Mouse (Mus musculus) embryonic facial prominence, embryonic 10.5 days (tissue): ENCODE data around the gene Ltb4r1. TPM values are rescaled to one million over a fixed set of nuclear protein-coding genes. Genes with fewer than 3 reads are reported as not detected.

Experiments used
- DNase-seq: peaks from one replicate; pipeline ENCODE4 v3.0.0-alpha.2; 2017; ENCODE audit warnings: low spot score
- H3K27ac ChIP-seq: fragments of 300-500 bp; sonication (generic); replicated peaks from 2 replicates; pipeline ENCODE4 v1.5.1; 2016; ENCODE audit warnings: mild to moderate bottlenecking
- H3K27me3 ChIP-seq: fragments of 300-500 bp; sonication (generic); replicated peaks from 2 replicates; pipeline ENCODE4 v1.6.1; 2016; ENCODE audit warnings: low read depth, mild to moderate bottlenecking; ENCODE audit not compliant: poor library complexity, severe bottlenecking
- H3K36me3 ChIP-seq: fragments of 300-500 bp; sonication (generic); replicated peaks from 2 replicates; pipeline ENCODE4 v1.6.1; 2016; ENCODE audit warnings: mild to moderate bottlenecking, moderate library complexity
- H3K4me1 ChIP-seq: fragments of 300-500 bp; sonication (generic); 2 replicates; pipeline ENCODE4 v1.6.1; 2016
- H3K4me3 ChIP-seq: fragments of 300-500 bp; sonication (generic); 2 replicates; pipeline ENCODE4 v1.5.1; 2016; ENCODE audit warnings: mild to moderate bottlenecking, moderate library complexity
- H3K9me3 ChIP-seq: fragments of 300-500 bp; sonication (generic); 2 replicates; pipeline ENCODE4 v1.6.1; 2016; ENCODE audit warnings: mild to moderate bottlenecking
- WGBS: fragments of 180-500 bp; shearing (Covaris S2); methylation state at CpG from one replicate; pipeline ENCODE4 v1.1.7; 2016; 5-methylcytosine and 5-hydroxymethylcytosine counted together
- polyA plus RNA-seq: library from polyadenylated mRNA; unstranded; fragments of >200 nt; fragmentation: Nextera tagmentation; extraction: Ambion mirVana; gene quantifications from 2 replicates; pipeline ENCODE4 v1.2.1, GENCODE M21; 2016

Ltb4r1 gene
- polyA plus RNA-seq, 1 experiment from 2014 or later = 0.35 TPM

GRCm38 (mm10) chr14:55779656-55780055 is 13.9 kb downstream of the Ltb4r1 start:
- Histone ChIP-seq H3K36me3 (peaks cover 17% of the 10 kb centered on the region), H3K27me3 (peaks cover 57% of the 10 kb centered on the region), H3K9me3 (no peaks in the 10 kb centered on the region), H3K4me3 (no peak overlapping the region), H3K4me1 (peaks cover 54% of the 10 kb centered on the region), H3K27ac (no peak overlapping the region)
- no peak for DNase-seq
- WGBS = 63% methylated on average over 16 of the region's 16 CpGs

GRCm38 (mm10) chr14:55780736-55781135 is 15.0 kb downstream of the Ltb4r1 start:
- DNase-seq = no peak

GRCm38 (mm10) chr14:55781310-55781709 is 15.5 kb downstream of the Ltb4r1 start:
- H3K27ac ChIP-seq = peak overlapping the region; percentile 45; the same call in 1 of the 2 replicates
- H3K9me3 ChIP-seq = no peaks in the 10 kb centered on the region
- H3K4me1 ChIP-seq = peaks cover 52% of the 10 kb centered on the region
- H3K4me3 ChIP-seq = peak overlapping the region; percentile 41
- DNase-seq = peak; percentile 77
- peaks cover 67% of the 10 kb centered on the region for H3K27me3 ChIP-seq
- H3K36me3 ChIP-seq = peaks cover 18% of the 10 kb centered on the region
- WGBS = 13% methylated on average over 14 of the region's 14 CpGs

More at GRCm38 (mm10) chr14:55780736-55781135, 15.0 kb downstream of the Ltb4r1 start:
- Histone ChIP-seq H3K27me3 (peaks cover 62% of the 10 kb centered on the region), H3K36me3 (peaks cover 13% of the 10 kb centered on the region), H3K9me3 (no peaks in the 10 kb centered on the region), H3K4me3 (peak overlapping the region; percentile 41; the same call in 1 of the 2 replicates), H3K27ac (0 out of 2 replicates have a peak overlapping the region, but pooled peaks have one; percentile 45), H3K4me1 (peaks cover 54% of the 10 kb centered on the region)
- 83% methylated on average over 11 of the region's 11 CpGs for WGBS

- peak overlapping the region; percentile 60 for H3K4me3 ChIP-seq
- peak overlapping the region; percentile 76 for H3K27ac ChIP-seq
- H3K27me3 ChIP-seq = peaks cover 79% of the 10 kb centered on the region
- H3K36me3 ChIP-seq = peaks cover 18% of the 10 kb centered on the region
- H3K9me3 ChIP-seq = no peaks in the 10 kb centered on the region
- H3K4me1 ChIP-seq = peaks cover 40% of the 10 kb centered on the region
- WGBS = 41% methylated on average over 9 of the region's 9 CpGs
- no peak for DNase-seq
Observed at GRCm38 (mm10) chr14:55782361-55782960, 16.7 kb downstream of the Ltb4r1 start.

GRCm38 (mm10) chr14:55783171-55783957 is 17.6 kb downstream of the Ltb4r1 start:
- Histone ChIP-seq H3K9me3 (no peaks in the 10 kb centered on the region), H3K27ac (peak overlapping the region; percentile 79), H3K4me3 (peak overlapping the region; percentile 60), H3K27me3 (peaks cover 88% of the 10 kb centered on the region), H3K4me1 (peaks cover 45% of the 10 kb centered on the region), H3K36me3 (peaks cover 14% of the 10 kb centered on the region)
- DNase-seq = peak; percentile 63
- under 1% methylated on average over 31 of the region's 31 CpGs for WGBS

GRCm38 (mm10) chr14:55783958-55784235 is 18.1 kb downstream of the Ltb4r1 start, which contains the start of gene Adcy4:
Adcy4 (minus strand) TSS chr14:55784095.
- Histone ChIP-seq H3K4me3 (peak within 1 kb of the TSS; percentile 60), H3K36me3 (peaks cover 14% of the 10 kb centered on the region), H3K27ac (peak within 1 kb of the TSS; percentile 79), H3K27me3 (peaks cover 93% of the 10 kb centered on the region), H3K4me1 (peaks cover 50% of the 10 kb centered on the region), H3K9me3 (no peaks in the 10 kb centered on the region)
- 5% methylated on average over 13 of the region's 13 CpGs for WGBS
- DNase-seq = no peak

GRCm38 (mm10) chr14:55785195-55785594 is 19.4 kb downstream of the Ltb4r1 start:
- Histone ChIP-seq H3K4me3 (no peak overlapping the region), H3K36me3 (0 out of 2 replicates have a peak, but pooled peaks cover 6% of the 10 kb centered on the region), H3K27me3 (peaks cover 98% of the 10 kb centered on the region), H3K9me3 (no peaks in the 10 kb centered on the region), H3K27ac (no peak overlapping the region), H3K4me1 (peaks cover 51% of the 10 kb centered on the region)
- 25% methylated on average over 6 of the region's 6 CpGs for WGBS
- no peak for DNase-seq

GRCm38 (mm10) chr14:55787731-55788130 is 22.0 kb downstream of the Ltb4r1 start:
- DNase-seq = no peak
- H3K4me3 ChIP-seq = peak overlapping the region; percentile 56
- H3K27ac ChIP-seq = no peak overlapping the region
- WGBS = 36% methylated on average over 11 of the region's 11 CpGs
- peaks cover 81% of the 10 kb centered on the region for H3K27me3 ChIP-seq
- no peaks in the 10 kb centered on the region for H3K9me3 ChIP-seq
- H3K36me3 ChIP-seq = 0 out of 2 replicates have a peak, but pooled peaks cover 6% of the 10 kb centered on the region
- H3K4me1 ChIP-seq = peaks cover 30% of the 10 kb centered on the region

GRCm38 (mm10) chr14:55788256-55789050 is 22.7 kb downstream of the Ltb4r1 start, which contains the start of gene Ripk3:
Ripk3 (minus strand) TSS chr14:55788865.
- peak; percentile 43 for DNase-seq
- peaks cover 23% of the 10 kb centered on the region for H3K4me1 ChIP-seq
- peak within 1 kb of the TSS; percentile 56 for H3K4me3 ChIP-seq
- WGBS = 6% methylated on average over 40 of the region's 40 CpGs
- peaks cover 73% of the 10 kb centered on the region for H3K27me3 ChIP-seq
- H3K27ac ChIP-seq = no peak within 1 kb of the TSS; the same call in 1 of the 2 replicates
- no peaks in the 10 kb centered on the region for H3K9me3 ChIP-seq
- 0 out of 2 replicates have a peak, but pooled peaks cover 6% of the 10 kb centered on the region for H3K36me3 ChIP-seq

- H3K9me3 ChIP-seq = no peaks in the 10 kb centered on the region
- peaks cover 5% of the 10 kb centered on the region for H3K4me1 ChIP-seq
- H3K36me3 ChIP-seq = no peaks in the 10 kb centered on the region
- 69% methylated on average over 2 of the region's 2 CpGs for WGBS
- H3K27ac ChIP-seq = no peak overlapping the region
- no peak for DNase-seq
- peaks cover 23% of the 10 kb centered on the region for H3K27me3 ChIP-seq
- no peak overlapping the region for H3K4me3 ChIP-seq
Observed at GRCm38 (mm10) chr14:55793461-55793860, 27.7 kb downstream of the Ltb4r1 start.

GRCm38 (mm10) chr14:55793946-55794345 is 28.2 kb downstream of the Ltb4r1 start:
- H3K27me3 ChIP-seq = peaks cover 19% of the 10 kb centered on the region
- no peak for DNase-seq
- no peaks in the 10 kb centered on the region for H3K36me3 ChIP-seq
- H3K4me3 ChIP-seq = no peak overlapping the region
- H3K4me1 ChIP-seq = 0 out of 2 replicates have a peak, but pooled peaks cover under 1% of the 10 kb centered on the region
- 76% methylated on average over 2 of the region's 2 CpGs for WGBS
- H3K27ac ChIP-seq = no peak overlapping the region
- H3K9me3 ChIP-seq = no peaks in the 10 kb centered on the region
